Mouse (Mus musculus) heart, postnatal 0 days (tissue): ENCODE results near the gene Smyd3. TPM values are rescaled to one million over a fixed set of nuclear protein-coding genes. Genes with fewer than 3 reads are reported as not detected.

Experiments used
- ATAC-seq: fragments of 200-750 bp; cut with Nextera tagmentation; 2 replicates; pipeline ENCODE4 v1.8.0; 2017; ENCODE audit warnings: low read depth, moderate number of reproducible peaks, moderate library complexity; ENCODE audit not compliant: insufficient read depth
- DNase-seq: peaks from one replicate; pipeline ENCODE4 v3.0.0-alpha.2; 2016; ENCODE audit warnings: low spot score
- H3K27ac ChIP-seq: fragments of 300-500 bp; sonication (generic); 2 replicates; pipeline ENCODE4 v1.5.1; 2014; ENCODE audit warnings: low read depth, mild to moderate bottlenecking
- H3K27me3 ChIP-seq: fragments of 300-500 bp; sonication (generic); 2 replicates; pipeline ENCODE4 v1.6.1; 2014; ENCODE audit warnings: low read length, mixed read lengths; ENCODE audit not compliant: control insufficient read depth, insufficient read depth
- H3K36me3 ChIP-seq: fragments of 300-500 bp; sonication (generic); replicated peaks from 2 replicates; pipeline ENCODE4 v1.6.1; 2014; ENCODE audit warnings: low read length, mixed read lengths; ENCODE audit not compliant: control insufficient read depth, insufficient read depth
- H3K4me1 ChIP-seq: fragments of 300-500 bp; sonication (generic); 2 replicates; pipeline ENCODE4 v1.6.1; 2014; ENCODE audit warnings: antibody characterized with exemption; ENCODE audit not compliant: control insufficient read depth, insufficient read depth
- H3K4me2 ChIP-seq: fragments of 300-500 bp; sonication (generic); 2 replicates; pipeline ENCODE4 v1.6.1; 2014; ENCODE audit warnings: low read depth, mild to moderate bottlenecking, low read length, moderate library complexity
- H3K4me3 ChIP-seq: fragments of 300-500 bp; sonication (generic); 2 replicates; pipeline ENCODE4 v1.5.1; 2014; ENCODE audit warnings: low read depth, low read length
- H3K9ac ChIP-seq: fragments of 300-500 bp; sonication (generic); replicated peaks from 2 replicates; pipeline ENCODE4 v1.6.1; 2014; ENCODE audit warnings: low read depth, low read length, mixed read lengths
- H3K9me3 ChIP-seq: fragments of 300-500 bp; sonication (generic); replicated peaks from 2 replicates; pipeline ENCODE4 v1.6.1; 2016; ENCODE audit warnings: low read length; ENCODE audit not compliant: control insufficient read depth
- CTCF ChIP-seq: IDR thresholded peaks from 2 replicates; pipeline ENCODE4 v1.5.1; 2016; ENCODE audit warnings: antibody characterized with exemption, control low read depth, low read depth
- EP300 ChIP-seq: IDR thresholded peaks from 2 replicates; pipeline ENCODE4 v1.6.1; 2016; ENCODE audit warnings: antibody characterized with exemption, low read depth
- WGBS: fragments of 180-500 bp; shearing (Covaris S2); extraction: QIAGEN DNeasy Blood & Tissue Kit; methylation state at CpG from one replicate; pipeline ENCODE4 v1.1.7; 2014; 5-methylcytosine and 5-hydroxymethylcytosine counted together
- polyA plus RNA-seq: library from polyadenylated mRNA; unstranded; fragments of >200 nt; fragmentation: Nextera tagmentation; extraction: Ambion mirVana; gene quantifications from 2 replicates; pipeline ENCODE4 v1.2.1, GENCODE M21; 2015
- total RNA-seq: library from RNA; depleted of rRNA; stranded (reverse); fragments of >200 nt; gene quantifications from 2 replicates; pipeline ENCODE4 v1.2.3, GENCODE M21; 2014; ENCODE audit warnings: low replicate concordance

The Smyd3 gene
- total and polyA plus RNA-seq, 2 experiments from 2014 or later: 7.0 to 11.6 TPM

DNA sequence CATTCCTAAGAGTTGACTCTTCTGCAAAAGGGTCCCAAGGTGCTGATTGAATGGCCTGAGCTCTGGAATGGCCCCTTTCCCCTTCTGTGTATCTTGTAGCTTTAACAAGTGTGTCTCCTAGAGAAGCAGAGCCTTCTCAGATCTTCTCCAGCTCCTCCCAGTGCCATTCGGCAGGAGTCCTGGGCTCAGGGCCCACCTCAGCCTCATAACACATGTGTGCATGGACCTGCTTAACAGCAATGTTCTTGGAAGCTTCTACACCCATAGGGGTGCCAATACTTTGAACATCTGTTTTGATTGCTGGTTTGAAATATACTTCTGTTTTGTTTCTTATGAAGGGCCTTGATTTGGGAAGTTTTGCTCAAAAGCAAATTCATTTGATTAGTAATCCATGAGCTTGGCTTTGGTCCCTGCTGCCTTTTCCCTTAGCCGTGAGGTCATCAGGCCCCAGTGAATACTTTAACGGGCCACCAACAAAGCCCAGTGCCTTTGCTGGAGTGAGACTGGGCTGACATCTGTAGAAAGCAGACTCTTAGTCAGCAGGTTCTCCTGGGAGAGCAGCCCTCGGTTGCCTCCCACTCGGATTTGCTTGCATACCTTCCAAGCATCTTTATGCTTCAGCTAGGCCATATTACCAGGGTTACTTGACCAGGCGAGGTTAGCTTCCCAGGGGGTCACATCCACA is 583.7 kb downstream of the Smyd3 start:
- no peaks in the 10 kb centered on the region for H3K9me3 ChIP-seq
- ATAC-seq (no peak), DNase-seq (no peak)
- TF ChIP-seq EP300 (no peak), CTCF (no peak)
- no peak overlapping the region for H3K4me2 ChIP-seq
- no peak overlapping the region for H3K27ac ChIP-seq
- H3K4me3 ChIP-seq: no peak overlapping the region
- WGBS: 72% methylated on average over 6 of the region's 6 CpGs
- no peaks in the 10 kb centered on the region for H3K4me1 ChIP-seq
- peaks cover 10% of the 10 kb centered on the region; the same call in 1 of the 2 replicates for H3K36me3 ChIP-seq
- no peaks in the 10 kb centered on the region for H3K27me3 ChIP-seq
- no peak overlapping the region for H3K9ac ChIP-seq

DNA sequence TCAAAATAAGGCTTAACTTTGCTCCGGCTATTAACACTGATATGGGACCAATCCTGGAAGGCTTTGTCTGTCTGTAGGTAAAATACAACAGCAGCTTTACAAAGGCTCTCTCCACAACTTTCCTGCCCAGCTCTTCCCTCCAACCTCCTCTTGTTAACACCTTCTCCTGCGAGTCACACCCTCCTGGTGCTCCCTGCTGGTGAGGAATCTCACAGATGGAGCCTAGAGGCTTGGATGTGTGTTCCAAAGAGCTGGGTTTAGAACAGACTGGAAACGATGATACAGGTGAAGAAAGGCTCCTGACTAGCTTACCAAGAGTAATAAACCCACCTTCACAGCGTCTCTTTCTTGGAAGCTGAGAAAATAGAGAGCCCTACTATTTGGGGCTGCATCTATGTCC is 588.3 kb downstream of the Smyd3 start:
- no peak overlapping the region for H3K27ac ChIP-seq
- ATAC-seq (no peak), DNase-seq (no peak)
- H3K36me3 ChIP-seq: peaks cover 15% of the 10 kb centered on the region; the same call in 1 of the 2 replicates
- H3K4me3 ChIP-seq: no peak overlapping the region
- no peaks in the 10 kb centered on the region for H3K9me3 ChIP-seq
- no peak overlapping the region for H3K4me2 ChIP-seq
- no peaks in the 10 kb centered on the region for H3K4me1 ChIP-seq
- 55% methylated on average over 4 of the region's 4 CpGs for WGBS
- no peak overlapping the region for H3K9ac ChIP-seq
- TF ChIP-seq EP300: no peak
- TF ChIP-seq CTCF: no peak
- H3K27me3 ChIP-seq: no peaks in the 10 kb centered on the region

DNA sequence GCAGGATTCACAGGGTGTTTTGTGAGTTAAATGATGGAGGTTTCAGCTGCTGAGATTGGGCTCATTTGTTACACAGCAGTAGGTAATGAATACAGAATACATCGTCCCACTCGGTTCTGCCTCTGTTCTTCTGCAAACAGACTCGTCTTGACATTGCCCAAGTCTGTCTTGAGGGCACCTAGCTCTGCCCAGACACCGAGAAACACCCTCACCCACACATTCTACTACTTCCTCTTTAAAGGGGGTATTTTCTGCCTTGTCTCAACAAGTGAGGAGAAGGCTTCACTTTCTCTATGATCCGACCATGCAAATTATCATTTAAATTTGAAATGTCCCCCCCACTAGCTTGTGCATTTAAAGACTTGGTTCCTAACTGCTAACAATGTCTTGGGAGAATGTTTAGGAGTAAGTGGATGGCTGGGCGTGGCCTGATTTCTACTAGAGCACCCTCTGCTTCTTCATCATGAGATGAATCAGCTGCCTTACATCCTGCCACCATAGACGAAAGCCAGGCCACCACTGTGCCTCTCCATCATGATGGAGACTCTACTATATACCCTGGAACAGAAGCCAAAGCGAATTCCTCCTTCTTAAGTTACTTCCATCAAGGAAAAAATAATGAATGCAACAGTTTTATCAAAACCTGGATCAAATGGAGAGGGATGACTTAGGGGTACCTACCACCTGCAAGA is 593.2 kb downstream of the Smyd3 start:
- WGBS: 80% methylated on average over 8 of the region's 8 CpGs
- TF ChIP-seq CTCF: no peak

DNA sequence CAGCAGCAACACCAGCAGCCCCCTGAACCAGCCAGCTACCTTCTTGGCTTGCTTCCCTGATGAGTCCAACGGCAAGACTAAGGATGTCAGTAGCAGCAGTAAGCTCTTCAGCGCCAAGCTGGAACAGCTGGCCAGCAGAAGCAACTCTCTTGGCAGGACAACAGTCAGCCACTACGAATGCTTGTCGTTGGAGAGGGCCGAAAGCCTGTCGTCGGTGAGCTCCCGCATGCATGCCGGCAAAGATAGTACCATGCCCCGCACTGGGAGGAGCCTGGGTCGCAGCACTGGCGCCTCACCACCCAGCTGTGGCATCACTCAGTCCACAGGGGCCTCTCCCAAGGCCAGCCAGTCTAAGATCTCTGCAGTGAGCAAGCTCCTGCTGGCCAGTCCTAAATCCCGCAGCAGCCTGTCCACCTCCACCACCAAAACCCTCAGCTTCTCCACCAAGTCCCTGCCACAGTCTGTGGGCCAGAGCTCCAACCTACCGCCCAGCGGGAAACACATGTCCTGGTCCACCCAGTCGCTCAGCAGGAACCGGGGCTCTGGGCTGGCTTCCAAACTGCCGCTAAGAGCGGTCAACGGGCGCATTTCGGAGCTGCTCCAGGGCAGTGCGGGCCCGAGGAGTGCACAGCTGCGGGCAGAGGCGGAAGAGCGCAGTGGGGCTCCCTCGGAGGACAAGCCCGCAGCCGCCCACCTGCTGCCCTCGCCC is 600.5 kb downstream of the Smyd3 start:
- 43% methylated on average over 31 of the region's 31 CpGs for WGBS
- Histone ChIP-seq H3K4me1 (no peaks in the 10 kb centered on the region; the same call in 1 of the 2 replicates), H3K27ac (no peak overlapping the region), H3K27me3 (no peaks in the 10 kb centered on the region), H3K4me3 (0 out of 2 replicates have a peak overlapping the region, but pooled peaks have one; percentile 8), H3K4me2 (peak overlapping the region; percentile 32), H3K36me3 (peaks cover 20% of the 10 kb centered on the region), H3K9ac (no peak overlapping the region), H3K9me3 (no peaks in the 10 kb centered on the region)
- ATAC-seq: peak; percentile 59
- DNase-seq: peak; percentile 17
- TF ChIP-seq CTCF (no peak), EP300 (no peak)

More for the DNA sequence above, 593.2 kb downstream of the Smyd3 start:
- 0 out of 2 replicates have a peak, but pooled peaks cover 7% of the 10 kb centered on the region for H3K36me3 ChIP-seq
- H3K4me3 ChIP-seq: no peak overlapping the region
- no peak overlapping the region for H3K27ac ChIP-seq
- no peaks in the 10 kb centered on the region for H3K9me3 ChIP-seq
- no peak overlapping the region for H3K9ac ChIP-seq
- DNase-seq: no peak
- no peaks in the 10 kb centered on the region for H3K4me1 ChIP-seq
- no peaks in the 10 kb centered on the region for H3K27me3 ChIP-seq
- ATAC-seq: no peak
- H3K4me2 ChIP-seq: no peak overlapping the region

DNA sequence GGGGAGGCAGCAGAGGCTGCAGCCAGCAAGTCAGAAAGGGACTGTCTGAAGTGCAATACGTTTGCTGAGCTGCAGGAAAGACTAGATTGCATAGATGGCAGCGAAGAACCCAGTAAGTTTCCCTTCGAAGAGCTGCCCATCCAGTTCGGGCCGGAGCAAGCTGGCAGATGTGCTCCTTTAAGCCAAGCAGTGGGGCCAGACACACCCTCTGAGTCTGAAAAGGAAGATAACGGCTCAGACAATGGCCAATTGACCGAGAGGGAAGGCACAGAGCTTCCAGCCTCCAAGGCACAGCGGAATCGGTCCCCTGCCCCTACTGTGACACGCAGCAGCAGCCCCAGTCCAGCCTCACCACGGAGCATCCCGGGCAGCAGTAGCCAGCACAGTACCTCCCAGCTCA is 602.8 kb downstream of the Smyd3 start:
- H3K9me3 ChIP-seq: no peaks in the 10 kb centered on the region
- ATAC-seq: no peak
- no peak overlapping the region for H3K4me2 ChIP-seq
- no peak overlapping the region for H3K4me3 ChIP-seq
- WGBS: 73% methylated on average over 12 of the region's 12 CpGs
- DNase-seq: no peak
- no peak overlapping the region for H3K9ac ChIP-seq
- peaks cover 20% of the 10 kb centered on the region for H3K36me3 ChIP-seq
- H3K4me1 ChIP-seq: no peaks in the 10 kb centered on the region; the same call in 1 of the 2 replicates
- no peak for TF ChIP-seq EP300
- no peak for TF ChIP-seq CTCF
- H3K27me3 ChIP-seq: no peaks in the 10 kb centered on the region
- H3K27ac ChIP-seq: no peak overlapping the region
